Mouse (Mus musculus): ENCODE measurements at regions not wholly inside any gene's neighbourhood (a gene's known extent, or its start where the extent isn't known, plus 50 kb on each side); places are given as distances from the start of the nearest gene placed in this dataset.
"Not testable (repeated sequence)": the region's sequence is repeated elsewhere in the genome, so short reads cannot be mapped to it uniquely, and the experiment has no call there.

DNA sequence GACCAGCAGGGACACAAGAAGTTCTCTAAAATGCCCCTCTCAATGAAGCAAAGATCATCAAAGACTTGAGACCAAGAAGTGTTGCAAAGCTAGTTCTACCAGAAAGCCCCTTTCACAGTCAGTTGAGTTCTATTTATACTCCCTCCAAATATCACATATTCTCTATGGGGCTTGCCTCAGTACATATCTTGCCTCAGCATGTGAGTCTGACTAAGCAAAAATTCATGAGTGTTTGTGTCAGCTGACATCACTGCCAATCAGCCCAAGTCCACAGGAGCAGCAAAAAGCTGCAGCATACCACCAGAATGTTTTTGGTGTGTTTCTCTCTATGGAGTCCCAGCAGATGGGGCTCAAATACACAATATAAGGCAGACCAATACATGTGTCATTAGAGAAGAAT lies 631.6 kb downstream of the Rpia start:
- Histone ChIP-seq H3K27me3 (replicated peaks; ENCODE audit: control insufficient read depth, insufficient read depth, low read length) (no peaks in the 10 kb centered on the region), H3K36me3 (ENCODE audit: control insufficient read depth, insufficient read depth, low read length) (no peaks in the 10 kb centered on the region), H3K4me3 (ENCODE audit: insufficient read depth, low read depth, low read length) (no peak overlapping the region), H3K27ac (ENCODE audit: insufficient read depth, low read depth, low read length) (no peak overlapping the region), H3K4me1 (ENCODE audit: control insufficient read depth, insufficient read depth, low read length) (no peaks in the 10 kb centered on the region)
- DNase-seq, result no peak
- no peak for TF ChIP-seq CTCF (conservative IDR thresholded peaks at IDR 0.05; ENCODE audit: insufficient read depth, insufficient read length, low read depth, low read length)
- no peak for TF ChIP-seq POLR2A (IDR thresholded peaks at IDR 0.05; ENCODE audit: low read depth, low read length)

DNA sequence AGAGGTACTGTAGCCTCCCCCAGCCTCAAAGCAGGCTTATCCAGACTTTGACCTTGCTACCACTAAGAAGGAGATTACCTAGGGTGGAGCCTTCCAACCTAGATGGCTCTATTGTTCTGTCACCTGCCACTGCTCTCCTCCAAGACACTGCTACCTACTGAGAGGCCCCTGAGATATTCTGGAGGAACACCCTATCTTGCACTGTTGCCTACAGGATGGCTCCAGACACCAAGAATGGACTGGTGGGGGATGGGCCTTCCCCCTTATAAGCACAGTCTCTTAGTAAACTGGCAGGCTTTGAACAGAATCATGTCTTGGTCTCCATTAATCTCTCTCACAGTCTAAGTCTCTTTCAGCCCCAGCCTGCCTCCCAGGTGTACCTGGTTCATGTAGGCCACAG lies 636.3 kb downstream of the Rpia start:
- not testable (repeated sequence) for H3K27me3 ChIP-seq (replicated peaks; ENCODE audit: control insufficient read depth, insufficient read depth, low read length); H3K4me3 ChIP-seq (ENCODE audit: insufficient read depth, low read depth, low read length); H3K27ac ChIP-seq (ENCODE audit: insufficient read depth, low read depth, low read length); H3K4me1 ChIP-seq (ENCODE audit: control insufficient read depth, insufficient read depth, low read length); H3K36me3 ChIP-seq (ENCODE audit: control insufficient read depth, insufficient read depth, low read length); DNase-seq

DNA sequence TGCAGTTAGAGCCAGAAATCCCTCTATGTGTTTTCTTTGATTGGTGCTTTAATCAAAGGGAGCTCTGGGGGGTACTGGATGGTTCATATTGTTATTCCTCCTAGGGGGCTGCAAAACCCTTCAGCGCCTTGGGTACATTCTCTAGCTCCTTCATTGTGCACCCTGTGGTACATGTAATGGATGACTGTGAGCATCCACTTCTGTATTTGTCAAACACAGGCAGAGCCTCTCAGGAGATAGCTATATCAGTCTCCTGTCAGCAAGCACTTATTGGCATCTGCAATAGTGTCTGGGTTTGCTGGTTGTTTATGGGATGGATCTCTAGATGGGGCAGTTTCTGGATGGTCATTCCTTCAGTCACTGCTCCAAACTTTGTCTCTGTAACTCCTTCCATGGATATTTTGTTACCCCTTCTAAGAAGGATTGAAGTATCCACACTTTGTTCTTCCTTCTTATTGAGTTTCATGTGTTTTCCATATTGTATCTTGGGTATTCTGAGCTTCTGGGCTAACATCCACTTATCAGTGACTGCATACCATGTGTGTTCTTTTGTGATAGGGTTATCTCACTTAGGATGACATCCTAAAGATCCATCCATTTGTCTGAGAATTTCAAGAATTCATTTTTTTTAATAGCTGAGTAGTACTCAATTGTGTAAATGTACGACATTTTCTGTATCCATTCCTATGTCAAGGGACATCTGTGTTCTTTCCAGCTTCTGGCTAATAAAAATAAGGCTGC lies 640.8 kb downstream of the Rpia start:
- H3K27ac ChIP-seq (ENCODE audit: insufficient read depth, low read depth, low read length); DNase-seq; H3K4me1 ChIP-seq (ENCODE audit: control insufficient read depth, insufficient read depth, low read length); H3K27me3 ChIP-seq (replicated peaks; ENCODE audit: control insufficient read depth, insufficient read depth, low read length); H3K36me3 ChIP-seq (ENCODE audit: control insufficient read depth, insufficient read depth, low read length); H3K4me3 ChIP-seq (ENCODE audit: insufficient read depth, low read depth, low read length): not testable (repeated sequence)
- WGBS, result 87% methylated on average over 2 of the region's 2 CpGs

DNA sequence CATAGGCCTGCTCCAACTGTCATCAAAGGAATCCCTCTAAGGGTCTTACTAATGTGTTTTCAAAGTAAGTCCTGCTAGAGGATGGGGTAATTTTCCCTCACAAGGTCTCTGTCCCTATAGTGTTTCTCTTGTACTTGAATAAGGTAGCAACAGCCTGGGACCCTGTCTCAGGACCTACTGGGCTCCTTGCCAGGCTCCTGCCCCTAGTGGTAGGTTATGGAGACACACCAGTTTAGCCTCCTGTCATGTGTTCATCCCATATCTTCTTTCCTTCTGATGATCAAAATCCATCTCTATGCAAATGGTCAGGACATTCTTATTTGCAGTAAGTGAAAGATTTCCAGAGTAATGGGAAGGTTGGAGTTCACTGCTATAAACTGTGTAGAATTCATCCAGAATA lies 645.0 kb downstream of the Rpia start:
- TF ChIP-seq POLR2A (IDR thresholded peaks at IDR 0.05; ENCODE audit: low read depth, low read length), result no peak
- TF ChIP-seq CTCF (conservative IDR thresholded peaks at IDR 0.05; ENCODE audit: insufficient read depth, insufficient read length, low read depth, low read length), result peak; percentile 36
- Histone ChIP-seq H3K27ac (ENCODE audit: insufficient read depth, low read depth, low read length) (no peak overlapping the region), H3K4me3 (ENCODE audit: insufficient read depth, low read depth, low read length) (no peak overlapping the region), H3K36me3 (ENCODE audit: control insufficient read depth, insufficient read depth, low read length) (no peaks in the 10 kb centered on the region), H3K4me1 (ENCODE audit: control insufficient read depth, insufficient read depth, low read length) (no peaks in the 10 kb centered on the region), H3K27me3 (replicated peaks; ENCODE audit: control insufficient read depth, insufficient read depth, low read length) (no peaks in the 10 kb centered on the region)
- no peak for DNase-seq

DNA sequence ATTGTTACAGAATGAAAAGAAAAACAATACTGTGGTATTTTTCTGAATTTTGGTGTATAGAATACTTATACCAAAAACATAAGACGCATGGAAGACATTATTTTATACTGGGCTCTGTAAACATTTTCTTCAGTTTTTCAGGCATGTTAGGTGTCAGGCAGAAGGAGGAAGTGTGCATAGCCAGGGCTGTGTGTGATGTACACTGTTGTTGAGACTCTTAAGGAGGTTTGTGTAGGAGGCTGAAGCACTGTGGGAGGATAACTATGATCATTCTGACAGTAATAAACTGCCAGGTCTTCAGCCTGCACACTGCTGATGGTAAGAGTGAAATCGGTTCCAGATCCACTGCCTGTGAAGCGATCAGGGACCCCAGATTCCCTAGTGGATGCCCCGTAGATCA lies 648.7 kb downstream of the Rpia start:
- H3K4me3 ChIP-seq (ENCODE audit: insufficient read depth, low read depth, low read length); H3K4me1 ChIP-seq (ENCODE audit: control insufficient read depth, insufficient read depth, low read length); DNase-seq; H3K36me3 ChIP-seq (ENCODE audit: control insufficient read depth, insufficient read depth, low read length); H3K27ac ChIP-seq (ENCODE audit: insufficient read depth, low read depth, low read length); H3K27me3 ChIP-seq (replicated peaks; ENCODE audit: control insufficient read depth, insufficient read depth, low read length): not testable (repeated sequence)
- WGBS, result 68% methylated on average over 4 of the region's 4 CpGs

DNA sequence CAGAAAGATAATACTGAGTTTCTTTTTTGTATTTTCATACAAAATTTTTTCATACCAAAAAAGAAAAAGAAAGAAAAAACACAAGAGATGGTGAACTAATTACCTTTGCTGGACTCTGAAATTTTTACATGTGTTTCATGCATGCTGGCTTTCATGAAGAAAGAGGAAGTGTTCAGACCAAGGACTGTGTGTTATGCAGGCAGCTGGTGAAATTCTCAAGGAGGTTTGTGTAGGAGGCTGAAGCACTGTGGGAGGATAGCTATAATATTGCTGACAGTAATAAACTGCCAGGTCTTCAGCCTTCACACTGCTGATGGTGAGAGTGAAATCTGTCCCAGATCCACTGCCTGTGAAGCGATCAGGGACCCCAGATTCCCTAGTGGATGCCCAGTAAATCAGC lies 675.2 kb downstream of the Rpia start:
- WGBS, result 37% methylated on average over 1 of the region's 1 CpGs
- TF ChIP-seq POLR2A (IDR thresholded peaks at IDR 0.05; ENCODE audit: low read depth, low read length) (no peak), CTCF (conservative IDR thresholded peaks at IDR 0.05; ENCODE audit: insufficient read depth, insufficient read length, low read depth, low read length) (no peak)
- H3K27me3 ChIP-seq (replicated peaks; ENCODE audit: control insufficient read depth, insufficient read depth, low read length), result no peaks in the 10 kb centered on the region
- H3K36me3 ChIP-seq (ENCODE audit: control insufficient read depth, insufficient read depth, low read length), result no peaks in the 10 kb centered on the region
- DNase-seq, result no peak
- no peak overlapping the region for H3K4me3 ChIP-seq (ENCODE audit: insufficient read depth, low read depth, low read length)
- no peaks in the 10 kb centered on the region for H3K4me1 ChIP-seq (ENCODE audit: control insufficient read depth, insufficient read depth, low read length)
- H3K27ac ChIP-seq (ENCODE audit: insufficient read depth, low read depth, low read length), result no peak overlapping the region

DNA sequence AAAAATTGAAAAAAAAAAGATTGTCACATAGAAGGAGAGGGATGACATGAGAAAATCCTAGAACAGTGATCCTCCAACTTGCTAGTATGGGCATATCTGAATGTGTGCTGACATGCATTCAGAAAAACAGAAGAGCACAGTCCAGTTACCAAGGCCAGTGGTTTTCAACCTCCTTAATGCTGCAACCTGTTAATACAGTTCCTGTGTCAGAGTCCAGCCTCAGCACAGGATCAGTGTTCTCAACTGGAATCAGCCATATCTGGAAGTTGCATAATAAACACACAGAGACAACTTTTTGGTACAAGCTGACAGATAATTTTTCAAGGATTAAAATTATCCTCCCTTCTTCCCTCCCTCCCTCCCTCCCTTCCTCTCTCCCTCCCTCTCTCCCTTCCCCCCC lies 680.1 kb downstream of the Rpia start:
- no peak overlapping the region for H3K4me3 ChIP-seq (ENCODE audit: insufficient read depth, low read depth, low read length)
- no peak for TF ChIP-seq POLR2A (IDR thresholded peaks at IDR 0.05; ENCODE audit: low read depth, low read length)
- no peak for TF ChIP-seq CTCF (conservative IDR thresholded peaks at IDR 0.05; ENCODE audit: insufficient read depth, insufficient read length, low read depth, low read length)
- DNase-seq, result no peak
- no peaks in the 10 kb centered on the region for H3K27me3 ChIP-seq (replicated peaks; ENCODE audit: control insufficient read depth, insufficient read depth, low read length)
- H3K27ac ChIP-seq (ENCODE audit: insufficient read depth, low read depth, low read length), result no peak overlapping the region
- no peaks in the 10 kb centered on the region for H3K36me3 ChIP-seq (ENCODE audit: control insufficient read depth, insufficient read depth, low read length)
- H3K4me1 ChIP-seq (ENCODE audit: control insufficient read depth, insufficient read depth, low read length), result no peaks in the 10 kb centered on the region

DNA sequence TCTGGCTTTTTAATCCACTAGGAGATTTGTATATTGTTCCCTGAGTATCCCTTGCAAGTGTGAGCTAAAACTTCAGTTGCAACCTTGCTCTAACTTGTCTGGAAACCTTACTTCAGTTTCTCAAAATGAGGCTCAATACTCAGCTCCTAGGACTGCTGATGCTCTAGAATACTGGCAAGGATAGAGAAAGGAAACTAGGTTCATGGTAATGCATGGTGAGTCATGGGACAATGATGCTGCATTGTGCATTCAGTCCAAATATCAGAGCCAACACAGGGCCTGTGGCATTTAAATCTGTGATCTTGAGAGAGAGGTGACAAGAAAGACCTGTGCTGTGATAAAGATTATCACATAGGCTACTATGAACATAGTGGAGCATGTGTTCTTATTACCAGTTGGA lies 682.6 kb downstream of the Rpia start:
- not testable (repeated sequence) for H3K27ac ChIP-seq (ENCODE audit: insufficient read depth, low read depth, low read length); H3K4me3 ChIP-seq (ENCODE audit: insufficient read depth, low read depth, low read length); H3K4me1 ChIP-seq (ENCODE audit: control insufficient read depth, insufficient read depth, low read length); H3K27me3 ChIP-seq (replicated peaks; ENCODE audit: control insufficient read depth, insufficient read depth, low read length); H3K36me3 ChIP-seq (ENCODE audit: control insufficient read depth, insufficient read depth, low read length); DNase-seq

Data from kidney, adult 2 months (tissue).